Mouse (Mus musculus): Measurements from ENCODE around the gene Slc25a20. TPM values are rescaled to one million over a fixed set of nuclear protein-coding genes. Genes with fewer than 3 reads are reported as not detected.
"Not testable (repeated sequence)": the region's sequence is repeated elsewhere in the genome, so short reads cannot be mapped to it uniquely, and the experiment has no call there.

Slc25a20 gene
- polyA plus RNA-seq, 1 experiment = 42.2 TPM

- DNase-seq = no peak
- no peaks in the 10 kb centered on the region for H3K27me3 ChIP-seq (replicated peaks; ENCODE audit: control insufficient read depth, insufficient read depth, low read length)
- no peak overlapping the region for H3K4me3 ChIP-seq (ENCODE audit: insufficient read depth, low read depth, low read length)
- TF ChIP-seq POLR2A (IDR thresholded peaks at IDR 0.05; ENCODE audit: low read depth, low read length) = no peak
- TF ChIP-seq CTCF (conservative IDR thresholded peaks at IDR 0.05; ENCODE audit: insufficient read depth, insufficient read length, low read depth, low read length) = no peak
- H3K4me1 ChIP-seq (ENCODE audit: control insufficient read depth, insufficient read depth, low read length) = peaks cover 4% of the 10 kb centered on the region; the same call in 1 of the 2 replicates
- no peaks in the 10 kb centered on the region for H3K36me3 ChIP-seq (ENCODE audit: control insufficient read depth, insufficient read depth, low read length)
- WGBS = 79% methylated on average over 10 of the region's 10 CpGs
- no peak overlapping the region for H3K27ac ChIP-seq (ENCODE audit: insufficient read depth, low read depth, low read length)
Observed at GRCm38 (mm10) chr9:108654566-108655464, 7.1 kb upstream of the Slc25a20 start.

GRCm38 (mm10) chr9:108655865-108656264 is 6.0 kb upstream of the Slc25a20 start:
- 83% methylated on average over 7 of the region's 7 CpGs for WGBS
- H3K27me3 ChIP-seq (replicated peaks; ENCODE audit: control insufficient read depth, insufficient read depth, low read length); H3K27ac ChIP-seq (ENCODE audit: insufficient read depth, low read depth, low read length); DNase-seq; H3K4me3 ChIP-seq (ENCODE audit: insufficient read depth, low read depth, low read length); H3K36me3 ChIP-seq (ENCODE audit: control insufficient read depth, insufficient read depth, low read length); H3K4me1 ChIP-seq (ENCODE audit: control insufficient read depth, insufficient read depth, low read length): not testable (repeated sequence)

GRCm38 (mm10) chr9:108662660-108663059 is 772 bp downstream of the Slc25a20 start:
- no peak for DNase-seq
- TF ChIP-seq POLR2A (IDR thresholded peaks at IDR 0.05; ENCODE audit: low read depth, low read length) = no peak
- TF ChIP-seq CTCF (conservative IDR thresholded peaks at IDR 0.05; ENCODE audit: insufficient read depth, insufficient read length, low read depth, low read length) = no peak
- Histone ChIP-seq H3K4me1 (ENCODE audit: control insufficient read depth, insufficient read depth, low read length) (peaks cover 13% of the 10 kb centered on the region), H3K36me3 (ENCODE audit: control insufficient read depth, insufficient read depth, low read length) (no peaks in the 10 kb centered on the region), H3K4me3 (ENCODE audit: insufficient read depth, low read depth, low read length) (peak overlapping the region; percentile 69), H3K27ac (ENCODE audit: insufficient read depth, low read depth, low read length) (no peak overlapping the region), H3K27me3 (replicated peaks; ENCODE audit: control insufficient read depth, insufficient read depth, low read length) (no peaks in the 10 kb centered on the region)
- WGBS = 13% methylated on average over 6 of the region's 6 CpGs

- Histone ChIP-seq H3K27me3 (replicated peaks; ENCODE audit: control insufficient read depth, insufficient read depth, low read length) (no peaks in the 10 kb centered on the region), H3K36me3 (ENCODE audit: control insufficient read depth, insufficient read depth, low read length) (no peaks in the 10 kb centered on the region; the same call in none of the 2 replicates), H3K4me1 (ENCODE audit: control insufficient read depth, insufficient read depth, low read length) (no peaks in the 10 kb centered on the region), H3K27ac (ENCODE audit: insufficient read depth, low read depth, low read length) (no peak overlapping the region), H3K4me3 (ENCODE audit: insufficient read depth, low read depth, low read length) (no peak overlapping the region)
- DNase-seq = no peak
- WGBS = 71% methylated on average over 8 of the region's 8 CpGs
- no peak for TF ChIP-seq CTCF (conservative IDR thresholded peaks at IDR 0.05; ENCODE audit: insufficient read depth, insufficient read length, low read depth, low read length)
- no peak for TF ChIP-seq POLR2A (IDR thresholded peaks at IDR 0.05; ENCODE audit: low read depth, low read length)
Observed at GRCm38 (mm10) chr9:108669875-108670274, 8.0 kb downstream of the Slc25a20 start.

GRCm38 (mm10) chr9:108673151-108673550 is 11.3 kb downstream of the Slc25a20 start:
- no peak for DNase-seq
- H3K36me3 ChIP-seq (ENCODE audit: control insufficient read depth, insufficient read depth, low read length) = no peaks in the 10 kb centered on the region; the same call in none of the 2 replicates
- WGBS = 61% methylated on average over 2 of the region's 2 CpGs
- H3K27ac ChIP-seq (ENCODE audit: insufficient read depth, low read depth, low read length) = no peak overlapping the region
- no peaks in the 10 kb centered on the region for H3K27me3 ChIP-seq (replicated peaks; ENCODE audit: control insufficient read depth, insufficient read depth, low read length)
- no peak overlapping the region for H3K4me3 ChIP-seq (ENCODE audit: insufficient read depth, low read depth, low read length)
- H3K4me1 ChIP-seq (ENCODE audit: control insufficient read depth, insufficient read depth, low read length) = no peaks in the 10 kb centered on the region
- TF ChIP-seq POLR2A (IDR thresholded peaks at IDR 0.05; ENCODE audit: low read depth, low read length) = no peak
- TF ChIP-seq CTCF (conservative IDR thresholded peaks at IDR 0.05; ENCODE audit: insufficient read depth, insufficient read length, low read depth, low read length) = peak; percentile 36; the same call in 1 of the 2 replicates

- WGBS = 87% methylated on average over 15 of the region's 15 CpGs
- TF ChIP-seq POLR2A (IDR thresholded peaks at IDR 0.05; ENCODE audit: low read depth, low read length) = no peak
- no peak for TF ChIP-seq CTCF (conservative IDR thresholded peaks at IDR 0.05; ENCODE audit: insufficient read depth, insufficient read length, low read depth, low read length)
- no peak for DNase-seq
- H3K36me3 ChIP-seq (ENCODE audit: control insufficient read depth, insufficient read depth, low read length) = no peaks in the 10 kb centered on the region
- no peak overlapping the region for H3K4me3 ChIP-seq (ENCODE audit: insufficient read depth, low read depth, low read length)
- H3K27me3 ChIP-seq (replicated peaks; ENCODE audit: control insufficient read depth, insufficient read depth, low read length) = no peaks in the 10 kb centered on the region
- no peaks in the 10 kb centered on the region for H3K4me1 ChIP-seq (ENCODE audit: control insufficient read depth, insufficient read depth, low read length)
- no peak overlapping the region for H3K27ac ChIP-seq (ENCODE audit: insufficient read depth, low read depth, low read length)
Observed at GRCm38 (mm10) chr9:108680026-108680425, 18.1 kb downstream of the Slc25a20 start.

- H3K27ac ChIP-seq (ENCODE audit: insufficient read depth, low read depth, low read length) = no peak overlapping the region
- no peaks in the 10 kb centered on the region for H3K27me3 ChIP-seq (replicated peaks; ENCODE audit: control insufficient read depth, insufficient read depth, low read length)
- no peak for DNase-seq
- H3K4me3 ChIP-seq (ENCODE audit: insufficient read depth, low read depth, low read length) = no peak overlapping the region
- H3K4me1 ChIP-seq (ENCODE audit: control insufficient read depth, insufficient read depth, low read length) = peaks cover 3% of the 10 kb centered on the region; the same call in 1 of the 2 replicates
- 60% methylated on average over 4 of the region's 4 CpGs for WGBS
- no peaks in the 10 kb centered on the region for H3K36me3 ChIP-seq (ENCODE audit: control insufficient read depth, insufficient read depth, low read length)
- no peak for TF ChIP-seq CTCF (conservative IDR thresholded peaks at IDR 0.05; ENCODE audit: insufficient read depth, insufficient read length, low read depth, low read length)
- no peak for TF ChIP-seq POLR2A (IDR thresholded peaks at IDR 0.05; ENCODE audit: low read depth, low read length)
Observed at GRCm38 (mm10) chr9:108686475-108686887, 24.6 kb downstream of the Slc25a20 start.

Data from kidney, adult 2 months (tissue).